Mouse (Mus musculus): ENCODE results near the gene Vdac2.

Vdac2 gene

DNA sequence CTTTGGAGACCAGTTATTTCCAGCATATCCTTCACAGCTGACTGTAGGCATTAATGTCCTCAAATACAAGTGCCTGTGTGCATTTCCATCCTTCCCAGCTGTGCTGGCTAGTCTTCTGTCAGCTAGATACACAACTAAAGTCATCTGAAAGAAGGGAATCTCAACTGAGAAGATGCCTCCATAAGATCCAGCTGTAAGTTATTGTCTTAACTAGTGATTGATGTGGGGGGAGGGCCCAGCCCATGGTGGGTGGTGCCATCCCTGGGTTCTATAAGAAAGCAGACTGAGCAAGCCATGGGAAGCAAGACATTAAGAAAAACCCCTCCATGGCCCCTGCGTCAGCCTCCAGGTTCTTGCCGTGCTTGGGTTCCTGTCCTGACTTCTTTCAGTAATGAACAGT lies at the start of gene Vdac2:
Gene Vdac2, plus strand, starts transcription at position 301 of the 400 bp plus-strand sequence.
- no peak for DNase-seq (ENCODE audit: low spot score in 2 of 2)

DNA sequence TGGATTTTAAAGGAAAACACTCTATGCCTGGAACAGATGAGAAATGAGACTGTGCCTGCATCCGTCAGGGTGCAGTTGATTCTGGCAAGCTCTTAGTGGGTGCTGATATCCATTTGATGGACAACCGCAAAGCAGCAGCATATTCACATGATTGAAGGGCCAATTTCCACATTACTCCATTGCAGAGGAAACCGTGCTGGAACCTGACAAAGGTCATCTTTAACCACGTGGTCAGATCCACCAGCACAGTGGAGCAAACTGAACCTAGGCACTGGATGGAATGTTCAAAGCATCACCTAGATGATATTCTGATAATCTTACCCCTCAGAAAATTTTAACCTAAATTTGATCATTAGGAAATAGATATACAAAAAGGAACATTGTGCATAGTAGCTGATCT lies 48.8 kb upstream of the Vdac2 start:
- no peak for DNase-seq (ENCODE audit: low spot score in 2 of 2)

DNA sequence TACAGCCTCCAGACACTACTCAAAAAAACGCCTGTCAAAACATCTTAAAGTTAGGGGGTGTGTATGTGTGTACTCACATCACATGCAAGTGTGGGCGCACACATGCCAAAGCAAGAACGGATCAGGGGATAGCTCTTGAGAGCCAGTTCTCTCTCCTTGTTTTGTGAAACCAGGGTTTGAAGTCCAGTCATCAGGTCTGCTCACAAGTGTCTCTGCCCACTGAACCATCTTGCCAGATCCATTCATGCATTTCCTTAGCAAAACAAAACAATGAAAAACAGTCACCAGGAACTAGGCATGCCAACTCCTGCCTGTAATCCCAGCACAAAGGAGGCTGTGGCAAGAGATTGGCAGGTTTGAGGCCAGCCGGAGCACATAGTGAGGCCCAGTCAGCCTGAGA lies 38.5 kb upstream of the Vdac2 start:
- DNase-seq (ENCODE audit: low spot score in 2 of 2): no peak

DNA sequence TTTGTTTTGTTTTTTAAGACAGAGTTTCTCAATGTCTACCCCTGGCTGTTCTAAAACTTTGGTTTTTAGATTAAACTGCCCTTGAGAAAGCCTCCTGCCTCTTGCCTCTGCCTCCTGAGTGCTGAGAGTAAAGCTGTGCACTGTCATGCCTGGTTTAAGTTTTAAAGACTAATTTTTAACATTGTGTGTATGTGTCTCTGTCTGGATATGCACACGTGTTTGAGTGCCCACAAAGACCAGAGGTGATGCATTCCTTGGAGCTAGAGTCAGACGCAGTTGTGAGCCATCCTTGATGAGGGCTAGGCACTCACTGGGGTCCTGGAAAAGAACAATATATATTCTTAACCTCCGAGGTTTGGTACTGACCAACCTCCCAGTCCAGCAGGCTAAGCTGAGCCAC lies 37.7 kb upstream of the Vdac2 start:
- DNase-seq (ENCODE audit: low spot score in 2 of 2): no peak

DNA sequence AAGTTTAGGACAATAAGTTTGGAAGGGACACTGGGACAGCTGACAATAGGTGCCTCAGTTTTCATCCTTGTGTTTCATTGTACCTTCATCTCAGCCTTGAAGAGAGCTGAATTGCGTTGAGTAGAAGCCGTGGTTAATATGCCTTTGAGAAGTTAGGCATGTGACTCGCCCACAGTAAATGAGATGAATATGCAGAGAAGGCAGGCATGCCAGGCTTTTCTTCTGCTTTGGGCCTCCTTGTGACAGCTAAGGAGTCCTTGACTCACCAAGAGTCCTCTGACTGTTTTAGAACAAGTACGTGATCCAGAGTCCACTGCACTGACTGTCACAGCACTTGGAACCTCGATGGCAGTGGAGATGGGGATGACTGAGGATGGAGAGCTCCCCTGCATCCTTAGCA lies 36.9 kb upstream of the Vdac2 start:
- no peak for DNase-seq (ENCODE audit: low spot score in 2 of 2)

DNA sequence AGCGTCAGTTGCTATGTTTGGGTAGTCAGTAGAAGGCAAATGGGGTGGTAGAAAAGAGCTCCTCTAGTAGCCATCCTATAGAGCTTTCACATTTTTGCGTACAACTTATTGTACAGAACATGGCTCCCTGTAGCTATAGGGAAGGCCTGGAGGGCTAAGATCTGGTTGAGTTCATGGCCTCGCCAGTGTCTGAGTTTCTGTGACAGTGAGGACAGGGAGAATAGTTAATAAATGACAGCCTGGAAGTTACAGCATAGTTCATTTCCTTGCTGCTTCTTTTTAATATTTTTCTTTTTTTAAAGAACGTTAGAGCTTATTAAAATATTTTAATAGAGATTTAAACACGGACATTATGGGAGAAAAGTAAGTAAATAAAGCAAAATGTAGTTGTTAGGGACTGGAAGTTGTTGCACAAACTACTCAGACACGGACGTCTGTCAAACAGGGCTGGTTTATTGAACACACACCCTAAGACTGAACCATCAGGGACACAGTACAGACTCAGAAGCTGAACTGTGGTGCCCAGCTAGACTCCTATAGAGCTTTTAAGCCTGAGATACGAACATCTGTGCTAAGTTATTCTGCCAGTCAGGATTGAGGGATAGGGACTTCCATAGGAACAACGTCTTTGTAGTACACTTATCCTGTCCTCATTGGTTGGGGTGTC lies 34.3 kb upstream of the Vdac2 start:
- no peak for DNase-seq (ENCODE audit: low spot score in 2 of 2)

DNA sequence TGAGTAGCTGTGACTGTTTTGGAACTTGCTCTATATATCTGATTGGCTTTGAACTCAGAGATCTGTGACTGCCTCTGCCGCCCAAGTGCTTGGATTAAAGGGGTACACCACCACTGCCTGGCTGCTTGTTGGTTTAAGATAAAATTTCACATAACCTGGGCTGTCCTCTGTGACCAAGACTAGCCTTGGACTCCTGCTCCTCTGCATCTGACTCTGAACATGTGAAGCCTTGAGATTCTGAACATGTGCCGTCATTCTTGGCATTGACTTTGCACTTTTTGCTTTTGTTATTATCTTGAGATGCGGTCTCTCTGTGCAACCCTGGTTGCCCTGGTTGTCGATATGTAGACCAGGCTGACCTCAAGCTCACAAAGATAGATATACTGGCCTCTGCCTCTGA lies 33.3 kb upstream of the Vdac2 start:
- no peak for DNase-seq (ENCODE audit: low spot score in 2 of 2)

DNA sequence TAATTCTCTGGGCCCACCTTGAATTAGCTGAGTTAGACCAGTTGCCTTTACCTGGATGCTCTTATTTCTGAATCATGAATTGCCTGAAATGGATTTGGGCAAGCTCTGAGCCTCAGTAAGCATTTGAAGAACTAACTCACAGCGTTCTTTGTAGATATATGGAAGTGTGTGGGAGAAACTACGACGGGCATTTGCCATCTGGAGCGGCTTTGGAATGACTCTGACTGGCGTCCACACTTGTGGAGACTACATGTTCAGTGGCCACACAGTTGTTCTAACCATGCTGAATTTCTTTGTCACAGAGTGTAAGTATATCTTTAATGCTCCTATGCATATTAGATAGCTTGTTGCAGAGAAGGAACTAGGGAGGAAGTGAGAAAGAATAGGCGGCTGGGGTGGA lies 32.8 kb upstream of the Vdac2 start:
- DNase-seq (ENCODE audit: low spot score in 2 of 2): no peak

DNA sequence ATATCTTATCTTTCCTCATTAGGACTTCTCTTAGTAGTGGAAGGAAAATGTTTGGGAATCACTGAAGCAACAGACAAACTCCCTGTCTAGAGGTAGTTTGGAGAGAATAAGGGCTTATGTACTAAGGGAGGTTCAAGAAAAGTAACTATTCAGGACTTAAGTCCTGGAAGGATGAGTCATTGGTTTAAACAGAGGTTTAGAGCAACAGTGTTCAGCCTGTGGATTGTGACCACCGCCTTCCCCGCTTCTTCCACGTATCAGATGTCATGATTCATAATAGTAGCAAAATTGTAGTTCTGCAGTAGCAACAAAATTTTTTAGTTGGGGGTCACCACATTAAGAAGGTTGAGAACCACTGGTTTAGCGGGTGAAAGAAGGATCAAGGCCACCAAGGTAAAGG lies 24.4 kb upstream of the Vdac2 start:
- DNase-seq (ENCODE audit: low spot score in 2 of 2): no peak

DNA sequence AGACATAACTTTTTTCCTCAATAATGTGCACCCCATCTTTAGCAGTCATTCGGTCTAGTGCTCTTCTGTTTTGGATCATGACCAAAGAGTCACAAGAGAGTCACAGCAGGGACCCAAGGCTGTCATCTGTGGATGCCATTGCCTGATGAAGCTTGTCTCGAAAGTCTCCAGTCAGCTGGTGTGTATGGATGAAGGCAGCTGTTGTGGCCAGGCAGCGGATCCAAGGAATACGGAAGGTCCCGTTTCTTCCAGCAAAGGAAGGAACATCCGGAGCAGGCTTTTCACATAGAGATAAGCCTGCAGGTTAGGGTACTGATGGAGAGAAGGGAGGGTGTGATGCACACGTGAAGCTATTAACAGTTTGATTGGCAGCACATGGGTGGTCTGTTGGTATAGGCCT lies 23.4 kb upstream of the Vdac2 start:
- DNase-seq (ENCODE audit: low spot score in 2 of 2): no peak

DNA sequence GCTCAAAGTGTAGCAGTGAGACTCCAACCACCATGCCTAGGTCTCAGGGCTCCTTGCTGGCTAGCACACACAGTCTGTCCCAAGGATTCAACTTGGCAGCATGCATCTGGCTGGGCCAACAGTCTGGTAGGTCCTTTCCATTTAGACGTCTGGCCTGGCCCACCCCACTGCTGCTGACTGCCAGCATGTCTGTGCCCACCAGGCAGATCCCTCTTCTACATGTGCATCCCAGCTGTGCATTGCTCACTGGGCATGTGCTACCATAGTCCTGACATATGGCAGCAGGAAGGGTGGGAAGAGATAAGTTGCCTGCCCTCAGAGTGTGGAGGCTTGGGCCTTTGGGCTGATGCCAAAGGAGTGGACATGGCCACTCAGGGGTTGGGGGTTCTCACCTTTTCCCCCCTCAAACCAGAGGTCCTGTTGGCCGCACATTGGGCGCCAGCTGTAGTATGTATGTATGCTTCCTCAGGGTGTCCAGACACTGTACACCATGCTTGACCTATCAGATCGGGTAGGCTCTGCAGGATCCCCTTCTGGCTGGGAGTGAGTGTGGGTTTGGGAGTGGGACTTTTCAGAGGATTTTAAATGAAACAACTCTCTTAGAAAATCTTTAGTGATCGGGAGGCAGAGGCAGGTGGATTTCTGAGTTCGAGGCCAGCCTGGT lies 22.4 kb upstream of the Vdac2 start:
- no peak for DNase-seq (ENCODE audit: low spot score in 2 of 2)

DNA sequence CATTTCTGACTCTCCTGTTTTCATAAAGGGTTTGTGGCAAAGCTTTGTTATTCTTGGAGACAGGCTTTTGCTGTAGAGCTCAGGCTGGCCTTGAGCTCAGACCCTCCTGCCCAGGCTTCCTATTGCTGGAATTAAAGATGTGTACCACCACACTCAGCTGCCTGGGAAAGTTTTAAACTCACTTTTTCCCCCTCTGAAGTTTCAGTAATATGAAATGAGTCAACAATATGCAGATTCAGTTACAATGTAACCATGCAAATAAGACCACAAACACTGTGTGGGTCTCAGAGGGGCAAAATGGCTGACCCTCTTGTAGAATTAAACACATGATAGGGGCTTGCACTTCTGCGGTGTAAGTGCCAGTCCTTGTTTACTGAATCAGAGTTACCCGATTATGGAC lies 18.8 kb upstream of the Vdac2 start:
- no peak for DNase-seq (ENCODE audit: low spot score in 2 of 2)

DNA sequence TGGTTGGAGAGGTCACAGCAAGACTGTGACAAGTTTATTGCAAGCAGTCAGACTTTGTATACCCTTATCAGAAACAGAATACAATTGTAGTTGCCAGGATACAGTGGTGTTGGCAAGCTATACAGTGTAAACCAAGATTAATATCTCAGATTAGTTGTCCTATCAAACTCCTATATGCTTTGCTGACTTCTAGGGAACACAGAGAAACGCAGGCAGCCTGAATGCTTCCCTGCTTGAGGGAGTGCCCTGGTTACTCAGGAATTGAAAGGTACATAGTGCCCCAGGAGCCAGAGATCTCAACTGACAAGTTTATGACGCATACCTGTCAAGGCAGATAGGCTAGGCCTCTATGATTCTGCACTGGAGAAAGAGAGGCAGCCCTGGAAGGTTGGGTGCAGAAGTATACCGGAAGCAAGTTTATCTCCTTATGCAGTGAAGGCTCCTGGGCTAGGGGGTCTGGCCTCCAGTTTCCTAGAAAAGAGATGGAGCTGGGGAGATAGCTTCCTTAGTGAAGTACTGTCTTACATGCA lies 18.3 kb upstream of the Vdac2 start:
- DNase-seq (ENCODE audit: low spot score in 2 of 2): no peak

DNA sequence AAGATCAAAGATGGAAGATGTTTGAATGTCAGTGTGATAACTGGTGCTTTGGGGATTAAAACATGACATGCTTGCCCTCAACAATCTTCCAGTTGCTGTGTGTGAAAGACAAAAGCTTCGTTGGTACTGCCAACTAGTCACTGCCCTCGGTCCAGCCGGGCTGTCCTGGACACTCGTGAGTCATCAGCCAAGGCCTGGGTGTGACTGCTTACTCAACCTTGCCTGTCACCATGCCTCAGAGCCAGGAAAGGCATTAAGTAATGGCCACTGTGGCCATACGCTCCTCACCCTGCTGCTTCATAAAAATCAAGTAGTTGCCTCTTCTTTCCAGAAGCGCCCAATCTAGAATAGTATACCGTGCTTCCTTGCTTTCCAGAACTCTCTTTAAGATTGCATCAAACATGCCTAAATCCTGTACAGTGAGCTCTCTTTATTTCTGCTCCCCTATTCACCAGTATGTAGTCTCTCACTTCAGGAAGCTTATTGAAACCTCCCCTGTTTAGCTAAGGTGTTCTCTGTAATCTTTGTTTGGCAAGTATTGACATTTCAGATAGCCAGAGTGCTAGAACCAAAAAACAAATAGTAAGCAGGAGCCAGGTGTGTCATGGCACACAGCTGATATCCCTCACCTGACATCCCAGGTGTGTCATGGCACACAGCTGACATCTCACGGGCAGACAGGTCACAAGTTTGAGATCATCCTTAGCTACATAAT lies 16.7 kb upstream of the Vdac2 start:
- DNase-seq (ENCODE audit: low spot score in 2 of 2): no peak

DNA sequence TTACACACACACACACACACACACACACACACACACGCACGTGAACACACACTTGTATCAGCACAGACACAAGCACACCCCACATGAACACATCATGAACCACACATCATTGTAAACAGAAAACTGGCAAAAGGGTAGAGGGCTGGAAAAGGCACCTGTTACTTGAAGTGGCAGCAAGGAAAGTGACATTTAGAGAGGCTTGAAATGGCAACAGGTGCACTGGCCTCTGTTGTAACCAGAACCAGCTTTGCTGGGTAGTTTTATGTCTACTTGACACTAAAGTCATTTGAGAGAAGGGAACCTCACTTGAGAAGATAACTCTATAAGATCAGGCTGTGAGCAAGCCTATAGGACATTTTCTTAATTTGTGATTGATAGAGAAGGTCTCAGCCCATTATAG lies 15.6 kb upstream of the Vdac2 start:
- DNase-seq (ENCODE audit: low spot score in 2 of 2): no peak

DNA sequence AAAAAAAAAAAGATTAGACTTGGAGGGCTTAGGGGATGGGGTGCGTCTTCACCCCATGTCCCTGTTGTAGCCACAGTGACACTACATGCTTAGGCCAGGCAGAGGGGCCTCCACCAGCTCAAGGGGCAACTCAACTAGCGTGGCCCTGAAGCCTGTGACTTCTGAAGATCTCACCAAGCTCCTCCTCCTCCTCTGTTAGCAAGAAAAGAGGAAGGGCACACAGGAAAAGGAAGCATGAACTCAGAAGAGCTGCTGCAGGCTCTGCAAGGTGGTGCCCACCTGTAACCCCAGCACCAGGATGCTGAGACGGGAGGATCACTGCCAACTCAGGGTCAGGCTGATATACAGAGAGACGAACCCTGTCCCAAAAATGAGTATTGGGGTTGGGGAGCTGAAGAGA lies 13.7 kb upstream of the Vdac2 start:
- no peak for DNase-seq (ENCODE audit: low spot score in 2 of 2)

DNA sequence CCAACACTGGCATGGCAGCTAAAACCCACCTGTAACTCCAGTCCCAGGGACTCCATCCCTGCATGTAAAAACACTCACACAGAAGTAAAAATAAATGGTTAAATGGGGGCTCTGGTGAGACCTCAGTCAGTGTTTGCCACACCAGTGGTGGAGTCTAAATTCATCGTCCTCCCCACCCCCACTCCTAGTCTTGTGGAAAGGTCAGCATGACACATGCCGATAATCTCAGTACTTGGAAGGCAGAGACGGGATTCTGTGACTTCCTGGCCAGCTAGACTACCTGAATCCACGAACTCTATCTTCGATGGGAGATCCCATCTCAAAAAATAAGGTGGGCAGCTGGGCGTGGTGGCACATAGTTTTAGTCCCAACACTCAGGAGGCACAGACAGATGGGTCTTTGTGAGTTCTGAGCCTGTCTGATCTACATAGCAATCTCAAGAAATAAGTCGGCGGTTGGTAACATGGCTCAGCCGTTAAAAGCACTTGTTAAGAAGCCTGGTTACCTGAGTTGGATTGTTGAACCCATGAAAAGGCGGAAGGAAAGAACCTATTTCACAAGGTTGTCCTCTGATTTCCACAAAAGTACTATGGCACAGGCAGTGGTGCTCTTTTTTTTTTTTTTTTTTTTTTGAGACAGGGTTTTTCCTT lies 13.2 kb upstream of the Vdac2 start:
- DNase-seq (ENCODE audit: low spot score in 2 of 2): no peak

DNA sequence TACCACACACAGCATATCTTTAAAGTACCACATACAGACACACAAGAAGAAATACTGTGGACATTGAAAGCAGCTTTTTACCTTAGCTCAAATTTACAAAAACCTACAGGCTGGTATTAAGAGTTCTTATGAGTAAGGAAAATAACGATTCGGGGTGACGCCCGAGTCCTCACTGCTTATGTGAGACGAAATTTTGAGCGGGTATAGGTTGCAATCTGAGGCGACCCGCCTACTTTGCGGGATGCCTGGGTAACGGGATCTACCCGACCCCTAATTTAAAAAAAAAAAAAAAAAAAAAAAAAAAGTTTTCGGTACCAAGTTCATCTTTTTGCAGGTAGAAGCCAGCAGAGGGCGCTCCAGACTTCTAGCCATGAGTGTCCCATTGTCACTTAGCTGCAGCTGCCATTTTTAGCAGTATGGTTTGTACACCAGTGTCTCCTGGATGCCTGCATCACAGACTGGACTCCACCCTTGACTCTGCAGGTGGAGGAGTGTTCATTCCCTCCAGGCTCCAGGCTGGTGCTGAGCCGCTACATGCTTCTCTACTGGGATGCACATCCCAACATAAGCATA lies 12.4 kb upstream of the Vdac2 start:
- DNase-seq (ENCODE audit: low spot score in 2 of 2): peak; percentile 67 to 90

DNA sequence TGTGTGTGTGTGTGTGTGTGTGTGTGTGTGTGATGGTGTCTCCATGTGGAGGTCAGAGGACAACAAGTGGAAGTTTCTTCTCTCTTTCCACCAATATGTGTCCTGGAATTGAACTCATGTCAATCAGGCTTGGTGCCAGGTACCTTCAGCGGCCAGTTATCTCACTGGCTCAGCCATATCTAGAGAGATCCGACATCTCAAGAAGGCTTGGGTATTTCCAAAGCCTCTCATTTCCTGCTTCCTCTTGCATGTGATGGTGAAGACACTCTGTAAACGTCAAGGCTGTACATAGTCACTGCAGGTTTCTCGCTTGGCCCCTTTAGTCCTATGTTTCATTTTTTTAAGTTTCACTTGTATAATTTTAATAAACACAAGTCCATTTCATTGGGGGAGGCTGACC lies 11.8 kb upstream of the Vdac2 start:
- no peak for DNase-seq (ENCODE audit: low spot score in 2 of 2)

DNA sequence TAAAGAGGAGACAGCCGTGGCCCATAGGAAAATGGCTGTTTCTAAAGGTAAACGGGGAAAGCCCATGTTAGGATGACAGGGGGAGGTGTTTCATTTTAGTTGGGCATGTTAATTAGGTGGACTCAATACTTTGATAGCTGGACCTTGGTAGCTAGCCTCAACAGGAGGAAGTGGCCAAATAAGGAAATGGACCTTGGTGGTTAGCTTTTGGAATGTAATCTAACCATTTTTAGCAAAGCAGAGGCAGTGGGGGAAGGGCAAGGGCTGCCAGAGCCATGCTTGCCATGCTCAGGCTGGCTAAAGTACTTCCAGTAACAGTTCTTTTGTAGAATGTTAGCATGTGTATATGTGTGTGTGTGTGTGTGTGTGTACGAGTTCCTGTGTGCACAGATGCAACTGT lies 11.2 kb upstream of the Vdac2 start:
- DNase-seq (ENCODE audit: low spot score in 2 of 2): no peak

DNA sequence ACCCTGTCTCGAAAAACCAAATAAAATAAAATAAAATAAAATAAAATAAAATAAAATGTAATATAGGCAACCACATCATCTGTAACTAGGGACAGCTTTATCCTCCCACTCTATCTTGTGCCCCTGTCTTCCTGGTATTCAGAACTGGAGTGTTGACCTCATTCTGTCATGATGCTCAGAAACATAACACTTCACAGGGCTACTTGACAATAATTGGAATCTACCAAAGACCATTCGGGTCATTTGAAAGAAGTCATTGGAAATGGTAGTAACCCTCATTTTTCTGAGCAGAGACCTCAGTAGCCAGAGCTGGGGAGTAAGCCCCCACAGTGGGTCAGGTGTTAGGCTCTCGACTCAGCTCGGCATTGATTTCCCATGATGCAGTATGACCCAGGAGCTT lies 10.4 kb upstream of the Vdac2 start:
- DNase-seq (ENCODE audit: low spot score in 2 of 2): no peak

DNA sequence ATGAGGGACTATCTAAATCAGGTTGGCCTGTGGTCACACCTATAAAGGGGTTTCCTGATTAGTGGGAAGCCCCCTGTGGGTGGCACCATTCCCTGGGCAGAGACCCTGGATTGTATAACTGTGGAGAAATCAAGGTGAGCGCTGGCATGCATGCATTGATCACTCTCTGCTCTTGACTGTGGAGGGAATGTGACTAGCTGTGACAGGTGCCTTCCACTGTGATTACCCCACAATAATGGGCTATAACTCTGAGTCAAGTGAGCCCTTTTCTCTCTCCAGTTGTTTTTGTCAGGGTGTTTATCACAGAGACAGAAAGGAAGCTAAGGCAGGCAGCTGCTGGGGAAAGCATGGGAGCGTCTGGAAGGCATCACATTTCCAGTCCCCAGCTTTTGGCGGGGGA lies 8.8 kb upstream of the Vdac2 start:
- DNase-seq (ENCODE audit: low spot score in 2 of 2): no peak

Data from spleen, postnatal 10 days (tissue).